Mouse (Mus musculus) cerebellum, adult 2 months (tissue): ENCODE results near the gene Ppp5c.

Source experiments
- CTCF ChIP-seq: fragments of 200-500 bp; IDR thresholded peaks from 2 replicates; pipeline ENCODE4 v1.5.1; 2011; ENCODE audit warnings: low read depth, mild to moderate bottlenecking, control low read depth, low read length, moderate library complexity, borderline replicate concordance; ENCODE audit not compliant: insufficient read depth
- POLR2A ChIP-seq: fragments of 200-500 bp; IDR thresholded peaks from 2 replicates; pipeline ENCODE4 v1.6.1; 2011; ENCODE audit warnings: low read length, control low read depth, borderline replicate concordance; ENCODE audit not compliant: insufficient read depth

GRCm38 (mm10) chr7:16956410-16957265 lies 71.1 kb downstream of the Ppp5c start:
- TF ChIP-seq POLR2A (no peak), CTCF (no peak)
